Mouse (Mus musculus) midbrain, embryonic 12.5 days (tissue): ENCODE measurements around the gene Psapl1. TPM values are rescaled to one million over a fixed set of nuclear protein-coding genes. Genes with fewer than 3 reads are reported as not detected.
A peak's percentile ranks its signal among the peaks of the same experiment; 100 is the strongest.

Experiments
- ATAC-seq: fragments of 200-750 bp; cut with Nextera tagmentation; 2 replicates; pipeline ENCODE4 v1.8.0; 2017; ENCODE audit warnings: low read depth, moderate TSS enrichment, moderate library complexity; ENCODE audit not compliant: low FRiP score
- H3K27ac ChIP-seq: fragments of 300-500 bp; sonication (generic); replicated peaks from 2 replicates; pipeline ENCODE4 v1.5.1; 2016; ENCODE audit warnings: mild to moderate bottlenecking
- H3K27me3 ChIP-seq: fragments of 300-500 bp; sonication (generic); 2 replicates; pipeline ENCODE4 v1.6.1; 2016; ENCODE audit warnings: mild to moderate bottlenecking
- H3K36me3 ChIP-seq: fragments of 300-500 bp; sonication (generic); 2 replicates; pipeline ENCODE4 v1.6.1; 2016
- H3K4me1 ChIP-seq: fragments of 300-500 bp; sonication (generic); 2 replicates; pipeline ENCODE4 v1.6.1; 2016
- H3K4me2 ChIP-seq: fragments of 300-500 bp; sonication (generic); replicated peaks from 2 replicates; pipeline ENCODE4 v1.6.1; 2016; ENCODE audit warnings: mild to moderate bottlenecking, moderate library complexity
- H3K4me3 ChIP-seq: fragments of 300-500 bp; sonication (generic); 2 replicates; pipeline ENCODE4 v1.5.1; 2016; ENCODE audit warnings: mild to moderate bottlenecking
- H3K9ac ChIP-seq: fragments of 300-500 bp; sonication (generic); replicated peaks from 2 replicates; pipeline ENCODE4 v1.6.1; 2016; ENCODE audit warnings: mild to moderate bottlenecking, moderate library complexity
- H3K9me3 ChIP-seq: fragments of 300-500 bp; sonication (generic); 2 replicates; pipeline ENCODE4 v1.6.1; 2016; ENCODE audit warnings: mild to moderate bottlenecking
- WGBS: fragments of 180-500 bp; shearing (Covaris S2); methylation state at CpG from one replicate; pipeline ENCODE4 v1.1.7; 2016; 5-methylcytosine and 5-hydroxymethylcytosine counted together
- polyA plus RNA-seq: library from polyadenylated mRNA; unstranded; fragments of >200 nt; fragmentation: Nextera tagmentation; extraction: Ambion mirVana; gene quantifications from 2 replicates; pipeline ENCODE4 v1.2.1, GENCODE M21; 2016

Psapl1 gene
- polyA plus RNA-seq, result 0.15 and 0.20 TPM in 2 replicates

DNA sequence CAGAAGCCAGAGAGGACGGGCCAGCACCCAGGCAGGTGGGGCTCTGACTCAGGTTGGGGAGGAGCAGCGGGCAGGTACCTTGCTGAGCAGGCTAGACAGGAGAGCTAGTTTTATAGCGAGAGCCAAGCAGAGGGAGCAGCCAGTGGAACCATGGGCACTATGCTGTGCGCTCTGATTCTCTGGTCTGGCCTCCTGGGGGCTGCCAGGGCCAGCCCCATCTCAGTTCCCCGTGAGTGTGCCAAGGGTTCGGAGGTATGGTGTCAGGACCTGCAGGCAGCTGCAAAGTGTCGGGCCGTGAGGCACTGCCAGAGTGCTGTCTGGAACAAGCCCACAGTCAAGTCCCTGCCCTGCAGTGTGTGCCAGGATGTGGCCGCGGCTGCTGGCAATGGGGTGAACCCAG is at the start of gene Psapl1:
TSS of gene Psapl1 (plus strand) at position 106 of the 400 bp plus-strand sequence.
- 93% methylated on average over 10 of the region's 10 CpGs for WGBS
- no peak for ATAC-seq
- no peak within 1 kb of the TSS for H3K27ac ChIP-seq

DNA sequence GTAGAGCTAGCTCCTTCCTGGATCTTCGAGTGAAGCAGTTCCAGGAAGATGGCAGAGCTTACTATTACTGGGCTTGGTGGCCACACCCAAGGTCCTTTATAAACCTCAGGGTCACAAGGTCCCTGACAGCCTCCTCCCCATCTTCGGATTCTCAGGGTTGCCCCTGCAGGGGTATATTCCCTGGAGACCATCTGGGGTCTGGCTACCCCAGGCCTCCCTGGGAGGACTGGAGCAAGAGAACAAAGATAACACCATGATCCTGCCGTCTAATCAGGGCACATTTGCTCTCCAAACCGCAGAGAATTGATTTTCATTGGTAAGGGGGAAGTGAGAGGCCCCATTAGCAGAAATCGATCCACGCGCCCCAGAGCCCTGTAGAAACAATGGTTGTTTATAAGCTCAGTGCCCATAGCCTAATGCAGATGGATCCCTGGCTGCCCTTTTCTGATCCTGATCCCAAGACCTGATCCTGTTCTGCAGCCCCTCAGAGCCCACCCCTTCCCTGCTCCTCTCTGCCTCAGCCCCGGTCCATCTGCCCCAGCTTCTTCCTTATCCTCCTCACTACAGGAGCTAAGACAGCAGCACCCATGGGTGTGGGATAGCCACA is 48.8 kb upstream of the Psapl1 start:
- no peak overlapping the region for H3K9ac ChIP-seq
- 0 out of 2 replicates have a peak, but pooled peaks have one; percentile 27 for ATAC-seq
- no peaks in the 10 kb centered on the region for H3K9me3 ChIP-seq
- H3K27ac ChIP-seq, result peak overlapping the region; percentile 47
- WGBS, result 29% methylated on average over 8 of the region's 8 CpGs
- H3K4me3 ChIP-seq, result no peak overlapping the region
- no peak overlapping the region for H3K4me2 ChIP-seq
- H3K36me3 ChIP-seq, result no peaks in the 10 kb centered on the region
- 0 out of 2 replicates have a peak, but pooled peaks cover 4% of the 10 kb centered on the region for H3K27me3 ChIP-seq
- peaks cover 20% of the 10 kb centered on the region for H3K4me1 ChIP-seq

More for the DNA sequence above, at the start of gene Psapl1:
- no peaks in the 10 kb centered on the region for H3K4me1 ChIP-seq
- H3K9me3 ChIP-seq, result no peaks in the 10 kb centered on the region
- H3K36me3 ChIP-seq, result no peaks in the 10 kb centered on the region
- no peak within 1 kb of the TSS for H3K9ac ChIP-seq
- H3K4me3 ChIP-seq, result no peak within 1 kb of the TSS
- H3K27me3 ChIP-seq, result no peaks in the 10 kb centered on the region
- no peak within 1 kb of the TSS for H3K4me2 ChIP-seq

DNA sequence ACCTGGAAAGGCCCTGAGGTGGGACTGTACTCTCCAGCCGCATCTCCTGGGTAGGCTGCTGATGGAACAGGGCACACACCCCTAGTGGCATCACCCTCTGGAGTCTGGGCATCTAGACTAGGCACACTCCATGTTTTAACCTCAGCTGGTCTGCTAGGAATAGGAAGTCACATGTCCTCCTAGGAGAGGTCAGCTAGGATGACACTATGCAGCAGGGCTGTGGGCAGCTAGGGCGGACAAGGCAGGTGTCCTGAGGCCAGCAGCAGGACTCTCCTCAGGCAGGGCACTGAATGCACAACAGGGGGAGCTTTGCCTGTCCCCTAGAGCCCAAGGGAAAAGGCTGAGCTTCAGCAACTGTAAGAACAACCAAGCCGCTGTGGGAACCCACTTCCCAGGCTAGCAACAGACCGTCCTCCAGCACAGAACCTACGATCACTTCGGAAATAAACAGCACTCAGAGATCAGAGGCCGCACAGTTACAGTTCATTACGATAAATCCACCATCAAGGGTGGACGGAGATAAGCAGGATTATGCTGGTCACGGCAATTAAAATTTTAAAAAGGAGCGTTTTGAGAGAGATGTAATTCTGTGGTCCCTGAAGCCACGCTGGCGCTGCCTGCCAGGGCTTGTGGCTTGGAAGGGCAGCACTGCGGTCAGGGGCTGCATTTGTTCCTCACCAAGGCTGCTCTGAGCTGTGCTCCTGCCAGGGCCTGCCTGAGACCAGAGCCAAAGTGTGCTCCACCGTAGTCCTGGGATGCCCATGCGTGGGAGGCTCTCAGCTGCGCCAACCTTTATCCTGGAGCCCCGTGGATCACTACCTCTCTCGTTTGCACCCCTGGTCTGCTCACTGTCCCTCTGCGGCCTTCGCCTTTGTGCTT is 38.2 kb upstream of the Psapl1 start:
- Histone ChIP-seq H3K27me3 (peaks cover 19% of the 10 kb centered on the region; the same call in 1 of the 2 replicates), H3K4me1 (peaks cover 22% of the 10 kb centered on the region; the same call in 1 of the 2 replicates), H3K9ac (no peak overlapping the region), H3K4me2 (no peak overlapping the region), H3K27ac (peak overlapping the region; percentile 69), H3K36me3 (no peaks in the 10 kb centered on the region), H3K9me3 (no peaks in the 10 kb centered on the region), H3K4me3 (no peak overlapping the region)
- WGBS, result 64% methylated on average over 21 of the region's 21 CpGs
- ATAC-seq, result 0 out of 2 replicates have a peak, but pooled peaks have one; percentile 13

DNA sequence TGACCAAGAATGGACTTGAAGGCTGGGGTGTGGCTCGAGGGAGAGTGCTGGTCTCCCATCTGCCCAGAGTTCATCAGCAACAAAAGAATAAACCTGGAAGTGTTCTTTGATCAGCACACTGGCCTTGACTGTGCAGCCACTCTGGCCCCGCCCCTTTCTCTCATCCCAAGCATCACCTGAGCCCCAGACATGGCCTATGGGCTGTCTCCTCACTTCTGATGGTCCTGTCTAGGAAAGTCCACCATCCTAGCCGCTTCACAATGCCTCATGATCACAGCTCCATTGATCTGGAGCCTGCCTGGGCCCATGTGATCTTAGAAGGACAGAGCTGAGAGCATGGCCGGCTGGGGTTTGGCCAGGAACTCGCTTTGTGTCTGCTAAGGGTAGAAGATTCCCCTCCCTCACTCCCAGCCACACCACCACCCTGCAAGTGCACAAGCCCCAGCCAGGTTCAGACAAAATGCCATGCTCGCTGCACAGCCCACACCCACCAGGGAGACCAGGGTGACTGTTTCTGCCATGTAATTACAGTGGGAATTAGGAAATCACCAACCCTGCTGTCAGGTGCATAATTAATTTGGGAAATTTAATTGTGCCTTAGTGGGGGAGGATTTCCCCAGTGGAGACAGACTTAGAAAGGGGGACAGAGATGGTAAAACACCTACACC is 37.3 kb upstream of the Psapl1 start:
- peak overlapping the region; percentile 69 for H3K27ac ChIP-seq
- no peak; the same call in 1 of the 2 replicates for ATAC-seq

DNA sequence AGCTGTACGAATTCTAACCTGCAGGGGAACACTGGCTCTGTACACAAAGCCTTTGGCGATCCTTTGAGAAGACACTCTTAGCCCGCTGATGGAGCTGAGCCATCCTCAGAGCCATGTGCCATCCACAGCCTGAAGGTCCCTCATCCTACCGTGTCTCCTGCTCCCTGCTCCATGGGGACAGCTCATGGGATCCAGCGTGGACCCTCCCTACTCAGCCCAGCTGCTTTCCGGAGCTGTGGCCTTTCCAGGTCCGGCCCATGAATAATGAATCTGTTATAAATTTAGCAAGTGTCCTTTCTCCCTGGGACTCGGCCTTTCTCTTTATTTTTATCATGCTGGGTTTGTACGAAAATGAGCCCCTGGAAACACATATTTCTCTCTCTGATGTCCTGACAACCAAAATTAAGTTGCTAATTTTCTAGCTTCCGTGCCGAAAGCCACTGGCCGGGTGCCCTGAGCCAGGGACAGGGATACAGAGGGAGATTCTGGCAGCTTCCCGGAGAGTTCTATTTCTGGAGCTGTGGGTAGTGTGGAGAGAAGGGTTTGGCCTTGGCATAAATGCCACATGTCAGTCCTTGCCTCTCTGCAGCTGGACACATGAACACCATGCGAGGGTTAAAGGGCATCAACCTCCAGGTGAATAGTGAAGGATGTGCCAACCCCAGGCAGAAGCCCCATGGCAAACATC is 34.7 kb upstream of the Psapl1 start:
- H3K4me1 ChIP-seq, result peaks cover 24% of the 10 kb centered on the region
- no peak overlapping the region for H3K9ac ChIP-seq
- no peaks in the 10 kb centered on the region for H3K36me3 ChIP-seq
- H3K4me3 ChIP-seq, result no peak overlapping the region
- H3K27me3 ChIP-seq, result peaks cover 32% of the 10 kb centered on the region; the same call in 1 of the 2 replicates
- no peak overlapping the region for H3K4me2 ChIP-seq
- ATAC-seq, result no peak
- WGBS, result 80% methylated on average over 14 of the region's 14 CpGs
- no peak overlapping the region for H3K27ac ChIP-seq
- no peaks in the 10 kb centered on the region for H3K9me3 ChIP-seq

More for the DNA sequence above, 37.3 kb upstream of the Psapl1 start:
- Histone ChIP-seq H3K4me1 (peaks cover 22% of the 10 kb centered on the region; the same call in 1 of the 2 replicates), H3K9ac (no peak overlapping the region), H3K27me3 (peaks cover 26% of the 10 kb centered on the region; the same call in 1 of the 2 replicates), H3K4me2 (no peak overlapping the region), H3K9me3 (no peaks in the 10 kb centered on the region), H3K36me3 (no peaks in the 10 kb centered on the region), H3K4me3 (no peak overlapping the region)
- WGBS, result 68% methylated on average over 6 of the region's 6 CpGs

DNA sequence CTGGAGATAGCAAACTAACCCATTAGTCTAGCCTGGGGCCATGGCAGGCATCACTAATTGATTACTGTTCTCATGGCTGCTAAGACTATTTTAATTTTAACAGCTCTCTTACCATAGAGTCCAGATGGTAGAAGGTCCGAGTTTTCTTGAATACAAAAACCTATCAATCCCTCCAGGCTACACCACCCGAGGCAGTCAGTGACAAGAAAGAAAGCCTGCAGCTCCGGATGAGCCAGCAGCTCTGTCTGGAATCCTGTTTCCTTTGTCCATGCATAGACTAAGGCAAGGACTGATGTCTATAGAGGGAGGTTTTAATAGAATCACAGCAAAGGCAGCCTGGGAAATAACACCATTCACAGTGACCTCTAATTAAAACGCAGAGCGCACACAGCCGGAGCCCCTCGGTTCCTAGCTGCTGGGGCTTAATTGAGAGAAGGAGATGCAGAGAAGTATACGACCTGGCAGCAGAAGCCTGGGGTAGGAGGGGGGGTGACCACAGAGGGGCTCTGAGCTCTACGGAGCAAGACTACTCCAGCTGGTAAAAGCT is 29.2 kb upstream of the Psapl1 start:
- Histone ChIP-seq H3K9ac (no peak overlapping the region), H3K36me3 (no peaks in the 10 kb centered on the region), H3K4me1 (peaks cover 20% of the 10 kb centered on the region), H3K27me3 (peaks cover 21% of the 10 kb centered on the region; the same call in 1 of the 2 replicates), H3K4me3 (no peak overlapping the region), H3K4me2 (0 out of 2 replicates have a peak overlapping the region, but pooled peaks have one; percentile 0), H3K27ac (peak overlapping the region; percentile 84), H3K9me3 (no peaks in the 10 kb centered on the region)
- ATAC-seq, result peak; percentile 92
- WGBS, result 7% methylated on average over 9 of the region's 9 CpGs

DNA sequence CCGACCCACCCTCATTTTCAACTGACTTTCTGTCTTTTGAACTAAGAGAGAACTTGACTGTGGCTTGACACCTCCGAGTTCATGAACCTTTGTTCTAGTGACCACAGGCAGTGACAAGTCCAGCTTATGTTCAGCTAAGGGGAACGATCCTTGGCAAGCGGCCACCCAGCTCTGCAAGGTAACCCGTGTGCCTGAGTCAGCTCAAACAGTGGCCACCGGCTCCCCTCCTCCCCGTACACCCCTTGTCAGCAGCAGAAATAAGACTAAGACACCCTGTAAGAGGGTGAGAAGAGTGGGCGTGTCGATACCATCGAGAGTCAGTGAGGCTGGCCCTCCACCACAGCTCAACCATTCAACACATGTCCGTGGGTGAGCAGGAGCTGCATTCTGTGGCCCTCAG is 27.4 kb upstream of the Psapl1 start:
- H3K4me3 ChIP-seq, result no peak overlapping the region
- H3K9me3 ChIP-seq, result no peaks in the 10 kb centered on the region
- ATAC-seq, result no peak
- H3K4me1 ChIP-seq, result peaks cover 20% of the 10 kb centered on the region
- no peak overlapping the region for H3K9ac ChIP-seq
- H3K36me3 ChIP-seq, result no peaks in the 10 kb centered on the region
- no peak overlapping the region for H3K4me2 ChIP-seq
- 0 out of 2 replicates have a peak, but pooled peaks cover 9% of the 10 kb centered on the region for H3K27me3 ChIP-seq
- H3K27ac ChIP-seq, result no peak overlapping the region
- WGBS, result 89% methylated on average over 11 of the region's 11 CpGs

DNA sequence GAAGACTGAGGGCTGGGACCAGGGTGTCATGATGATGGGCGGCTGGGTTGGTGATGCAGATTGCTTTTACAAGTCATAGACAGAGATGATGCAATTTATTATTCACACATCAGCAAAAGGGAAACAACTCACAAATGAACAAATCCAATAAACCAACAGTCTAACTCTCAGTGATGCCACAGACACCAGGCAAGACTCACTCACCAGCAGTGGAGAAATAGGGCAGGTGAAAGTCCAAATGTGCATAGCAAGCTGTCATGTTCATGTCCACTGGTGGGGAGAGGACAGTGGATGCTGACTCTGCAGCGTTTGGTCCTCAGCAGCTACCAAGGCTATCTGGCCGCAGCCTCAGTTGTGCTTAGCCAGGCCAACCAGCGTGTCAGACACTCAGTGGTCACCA is 26.9 kb upstream of the Psapl1 start:
- H3K4me1 ChIP-seq, result peaks cover 20% of the 10 kb centered on the region
- no peaks in the 10 kb centered on the region for H3K36me3 ChIP-seq
- H3K4me2 ChIP-seq, result no peak overlapping the region
- ATAC-seq, result no peak
- H3K9ac ChIP-seq, result no peak overlapping the region
- 0 out of 2 replicates have a peak, but pooled peaks cover 8% of the 10 kb centered on the region for H3K27me3 ChIP-seq
- H3K4me3 ChIP-seq, result no peak overlapping the region
- H3K9me3 ChIP-seq, result no peaks in the 10 kb centered on the region
- no peak overlapping the region for H3K27ac ChIP-seq
- 96% methylated on average over 4 of the region's 4 CpGs for WGBS

DNA sequence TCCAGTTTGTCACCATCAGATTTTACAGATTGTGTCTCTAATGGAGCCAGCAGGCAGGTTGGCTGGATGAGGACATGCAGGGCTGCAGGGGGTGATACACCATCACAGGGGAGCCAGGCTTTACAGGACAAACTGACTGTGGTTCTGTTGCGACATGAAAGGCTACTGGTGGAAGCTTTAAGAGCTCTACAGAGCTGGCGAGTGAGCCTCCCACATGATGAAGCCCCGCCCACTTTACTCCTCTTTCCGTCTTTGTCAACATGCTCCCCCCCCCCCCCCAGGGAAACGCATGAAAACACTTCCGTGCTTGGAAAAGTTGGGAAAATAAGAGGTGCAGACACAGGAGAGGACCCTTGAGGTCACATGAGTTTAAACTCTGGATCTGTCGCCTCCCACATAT is 25.6 kb upstream of the Psapl1 start:
- no peaks in the 10 kb centered on the region for H3K27me3 ChIP-seq
- 67% methylated on average over 7 of the region's 7 CpGs for WGBS
- no peak overlapping the region for H3K27ac ChIP-seq
- H3K36me3 ChIP-seq, result no peaks in the 10 kb centered on the region
- H3K9ac ChIP-seq, result no peak overlapping the region
- no peak overlapping the region for H3K4me3 ChIP-seq
- no peak overlapping the region for H3K4me2 ChIP-seq
- peaks cover 20% of the 10 kb centered on the region for H3K4me1 ChIP-seq
- ATAC-seq, result no peak
- no peaks in the 10 kb centered on the region for H3K9me3 ChIP-seq

DNA sequence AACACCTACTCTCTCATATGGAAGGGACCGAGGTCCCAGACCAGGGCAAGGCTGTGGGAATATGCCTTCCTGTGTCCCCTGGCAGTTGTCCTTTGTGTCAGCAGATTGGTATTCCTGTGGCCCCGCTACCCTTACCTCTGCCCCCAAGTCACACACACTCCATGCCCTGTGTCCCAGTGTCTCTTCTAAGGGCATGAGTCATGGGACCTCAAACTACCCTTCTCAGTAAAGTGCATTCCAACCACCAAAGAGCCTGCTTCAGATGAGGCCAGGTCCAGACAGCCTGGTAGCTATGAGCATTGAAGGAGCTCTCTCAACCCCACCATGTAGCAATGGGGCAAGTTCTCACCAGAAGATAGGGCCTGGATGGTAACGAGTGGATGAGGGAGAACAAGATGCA is 25.0 kb upstream of the Psapl1 start:
- H3K27ac ChIP-seq, result no peak overlapping the region
- WGBS, result 95% methylated on average over 3 of the region's 3 CpGs
- H3K4me1 ChIP-seq, result peaks cover 20% of the 10 kb centered on the region
- no peak overlapping the region for H3K4me2 ChIP-seq
- H3K9me3 ChIP-seq, result no peaks in the 10 kb centered on the region
- no peak for ATAC-seq
- H3K27me3 ChIP-seq, result no peaks in the 10 kb centered on the region
- H3K9ac ChIP-seq, result no peak overlapping the region
- no peaks in the 10 kb centered on the region for H3K36me3 ChIP-seq
- H3K4me3 ChIP-seq, result no peak overlapping the region

DNA sequence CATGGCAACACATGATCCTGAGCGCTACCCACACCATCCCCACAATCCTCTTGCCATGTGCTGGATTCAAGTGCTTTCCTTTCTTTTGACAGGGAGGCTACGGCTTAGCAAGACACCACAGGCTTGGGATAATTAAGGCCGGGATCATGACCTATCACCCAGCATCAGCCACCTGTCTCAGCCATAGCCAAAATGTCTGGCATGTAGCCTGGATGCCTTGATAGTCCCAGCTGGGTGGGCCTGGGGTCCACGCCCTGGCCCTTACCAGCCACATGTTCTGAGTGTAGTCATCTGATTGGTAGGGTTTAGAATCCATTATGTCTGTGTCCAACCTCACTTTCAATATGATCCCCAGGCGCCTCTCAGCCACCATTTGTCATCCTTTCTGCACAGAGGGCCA is 24.1 kb upstream of the Psapl1 start:
- H3K9ac ChIP-seq, result no peak overlapping the region
- no peak overlapping the region for H3K4me3 ChIP-seq
- H3K27me3 ChIP-seq, result no peaks in the 10 kb centered on the region
- no peaks in the 10 kb centered on the region for H3K9me3 ChIP-seq
- no peak for ATAC-seq
- no peak overlapping the region for H3K27ac ChIP-seq
- no peaks in the 10 kb centered on the region for H3K36me3 ChIP-seq
- no peak overlapping the region for H3K4me2 ChIP-seq
- WGBS, result 84% methylated on average over 5 of the region's 5 CpGs
- H3K4me1 ChIP-seq, result peaks cover 12% of the 10 kb centered on the region
